Mouse (Mus musculus) layer of hippocampus, postnatal 25 days (tissue): Measurements from ENCODE around the gene Loxl3. TPM values are rescaled to one million over a fixed set of nuclear protein-coding genes. Genes with fewer than 3 reads are reported as not detected.

ENCODE experiments used
- DNase-seq, 2 experiments: peaks; one replicate each; pipeline ENCODE4 v3.0.0; 2022; ENCODE audit warnings: mixed read lengths in 2 of 2, low spot score in 1 of 2; ENCODE audit errors: extremely low spot score in 1 of 2
- total RNA-seq, 2 experiments: library from RNA; stranded (reverse); gene quantifications; 2 replicates each; pipeline ENCODE4 v1.2.3; 2021

Gene Loxl3
- total RNA-seq, 2 experiments from 2014 or later, result 3.3 to 3.9 TPM

GRCm38 (mm10) chr6:83015749-83016148 is 18.2 kb upstream of the Loxl3 start:
- DNase-seq, result no peak

DNA sequence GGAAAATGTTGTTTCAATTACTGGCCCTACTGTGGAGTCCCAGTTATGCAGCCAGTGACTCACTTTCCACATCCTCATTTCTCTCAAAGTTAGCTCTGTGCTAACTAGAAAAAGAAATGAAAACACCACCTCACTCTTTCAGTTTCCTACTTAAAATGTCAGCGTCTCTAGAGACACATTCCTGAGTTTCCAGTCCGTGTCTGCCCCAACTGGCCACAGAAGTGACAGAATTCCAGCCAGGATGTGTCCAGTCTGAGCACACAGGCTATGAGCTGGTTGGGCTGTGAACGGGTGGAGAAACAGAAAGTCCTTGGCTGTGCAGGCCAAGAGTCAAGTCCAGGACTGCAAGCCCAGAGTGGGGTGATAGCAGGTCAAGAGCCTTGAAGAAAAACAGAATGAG is 16.8 kb upstream of the Loxl3 start:
- no peak for DNase-seq

GRCm38 (mm10) chr6:83019044-83019443 is 14.9 kb upstream of the Loxl3 start:
- no peak for DNase-seq

- DNase-seq, result no peak
These were observed 13.9 kb upstream of the Loxl3 start for GRCm38 (mm10) chr6:83020121-83020520.

DNA sequence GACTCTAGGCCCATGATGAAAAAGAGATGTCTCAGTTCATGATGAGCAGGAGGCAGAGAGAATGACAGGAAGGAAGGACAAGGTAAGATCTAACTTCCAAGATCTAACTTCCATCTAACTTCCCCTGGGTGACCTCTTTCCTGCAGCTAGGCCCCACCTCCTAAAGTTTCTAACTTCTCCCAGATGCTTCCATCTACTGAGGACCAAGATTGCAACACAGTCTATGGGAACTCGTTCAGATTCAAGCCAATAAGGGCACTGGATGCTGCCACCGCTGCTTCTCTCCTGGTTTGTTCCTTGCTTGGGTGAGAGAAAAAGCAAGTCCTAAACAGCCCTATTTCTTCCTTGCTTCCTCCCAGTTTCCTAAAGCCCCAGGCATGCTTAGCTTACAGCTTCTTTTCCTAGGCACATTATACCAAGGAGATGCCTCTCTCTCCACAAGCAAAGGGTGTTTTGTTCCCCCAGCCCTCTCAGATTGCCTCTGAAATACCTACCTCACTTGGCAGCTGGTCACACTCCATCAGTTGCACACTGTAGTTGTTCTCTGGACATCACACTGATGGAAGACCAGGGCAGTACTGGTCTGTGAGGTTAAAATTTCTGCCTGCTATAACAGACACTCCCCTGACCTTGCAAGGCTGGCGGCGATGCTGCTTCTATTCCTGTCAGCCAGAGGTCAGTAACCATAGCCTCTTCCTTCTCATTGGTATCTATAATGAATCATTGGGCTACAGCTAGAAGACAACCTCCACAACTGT is 13.0 kb upstream of the Loxl3 start:
- DNase-seq, result no peak

DNA sequence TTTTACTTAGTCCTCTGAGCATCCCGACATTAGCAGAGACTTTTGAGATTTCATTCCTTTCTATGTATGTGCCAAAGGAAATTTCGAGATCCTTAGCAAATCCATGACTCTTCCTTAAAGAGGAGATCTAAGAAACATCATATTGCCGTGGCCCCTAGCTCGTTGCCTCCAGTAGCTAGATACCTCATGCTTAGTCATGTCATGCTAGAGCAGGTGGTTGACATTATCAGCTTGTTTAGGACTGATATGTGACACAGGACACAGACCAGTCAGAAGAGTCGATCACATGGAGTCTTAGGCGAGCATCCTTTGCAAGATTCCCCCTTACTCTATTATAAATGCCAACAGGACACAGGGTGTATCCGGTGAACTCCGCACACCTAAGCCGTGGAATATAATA is 11.0 kb upstream of the Loxl3 start:
- DNase-seq, result no peak

GRCm38 (mm10) chr6:83023786-83024185 is 10.2 kb upstream of the Loxl3 start:
- DNase-seq, result no peak

GRCm38 (mm10) chr6:83024421-83024820 is 9.6 kb upstream of the Loxl3 start:
- no peak for DNase-seq

GRCm38 (mm10) chr6:83025221-83025620 is 8.8 kb upstream of the Loxl3 start:
- DNase-seq, result no peak

GRCm38 (mm10) chr6:83027293-83027692 is 6.7 kb upstream of the Loxl3 start:
- no peak for DNase-seq

DNA sequence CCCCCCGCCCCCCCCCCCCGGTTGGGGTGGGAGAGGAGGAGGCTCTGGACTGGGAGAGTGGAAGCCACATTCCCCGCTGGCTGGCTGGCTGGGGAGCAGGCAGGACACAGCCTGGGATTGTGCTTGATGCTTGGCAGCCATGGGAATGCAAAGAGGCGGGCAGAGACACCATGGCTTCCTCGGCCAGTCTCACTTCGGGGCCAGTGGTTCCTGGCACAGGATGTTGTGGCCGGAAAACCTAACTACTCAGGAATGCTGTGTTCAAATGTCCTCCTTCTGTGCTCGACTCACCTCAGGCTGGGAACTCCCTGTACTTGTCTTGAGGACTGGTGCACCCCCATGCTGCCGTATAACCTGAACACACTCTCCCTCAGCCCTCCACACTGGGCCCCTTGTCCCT is 6.3 kb upstream of the Loxl3 start:
- DNase-seq, result no peak

- DNase-seq, result no peak
These were observed 4.2 kb upstream of the Loxl3 start for GRCm38 (mm10) chr6:83029777-83030176.

- no peak for DNase-seq
These were observed 2.9 kb upstream of the Loxl3 start for GRCm38 (mm10) chr6:83031111-83031510.

- no peak for DNase-seq
These were observed 1.9 kb upstream of the Loxl3 start for GRCm38 (mm10) chr6:83031921-83032590.

GRCm38 (mm10) chr6:83032769-83033191 is 1.2 kb upstream of the Loxl3 start:
- DNase-seq, result no peak

DNA sequence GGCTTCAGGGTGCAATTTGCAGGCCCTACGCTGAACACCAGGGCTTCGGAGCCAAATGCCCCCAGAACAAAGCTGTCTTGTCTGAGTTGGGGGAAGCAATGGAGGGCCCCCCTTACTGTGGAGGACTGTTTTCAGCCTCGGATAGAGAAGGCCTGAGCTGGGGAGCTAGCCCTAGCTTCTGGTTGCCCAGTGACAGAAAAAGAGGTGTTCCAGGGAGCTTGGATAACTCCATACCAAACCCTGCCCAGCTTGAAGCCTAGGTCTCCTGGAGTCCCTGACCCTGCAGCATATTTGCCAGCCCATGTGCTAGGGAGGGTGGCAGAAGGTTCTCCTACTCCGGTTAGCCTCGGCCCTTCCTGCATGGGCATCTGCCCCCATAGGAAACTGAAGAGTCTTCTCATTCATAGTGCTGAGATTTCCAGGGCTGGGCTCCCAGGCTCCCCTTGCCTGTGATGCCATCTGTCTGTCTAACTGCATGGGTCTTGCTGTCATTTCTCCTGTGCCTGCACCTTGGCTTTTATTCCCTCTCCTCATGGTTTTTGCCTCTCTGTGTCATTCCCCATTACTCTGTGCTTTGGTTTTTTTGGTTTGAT is 586 bp downstream of the Loxl3 start:
- no peak for DNase-seq

GRCm38 (mm10) chr6:83037188-83037587 is 3.2 kb downstream of the Loxl3 start:
- DNase-seq, result no peak

DNA sequence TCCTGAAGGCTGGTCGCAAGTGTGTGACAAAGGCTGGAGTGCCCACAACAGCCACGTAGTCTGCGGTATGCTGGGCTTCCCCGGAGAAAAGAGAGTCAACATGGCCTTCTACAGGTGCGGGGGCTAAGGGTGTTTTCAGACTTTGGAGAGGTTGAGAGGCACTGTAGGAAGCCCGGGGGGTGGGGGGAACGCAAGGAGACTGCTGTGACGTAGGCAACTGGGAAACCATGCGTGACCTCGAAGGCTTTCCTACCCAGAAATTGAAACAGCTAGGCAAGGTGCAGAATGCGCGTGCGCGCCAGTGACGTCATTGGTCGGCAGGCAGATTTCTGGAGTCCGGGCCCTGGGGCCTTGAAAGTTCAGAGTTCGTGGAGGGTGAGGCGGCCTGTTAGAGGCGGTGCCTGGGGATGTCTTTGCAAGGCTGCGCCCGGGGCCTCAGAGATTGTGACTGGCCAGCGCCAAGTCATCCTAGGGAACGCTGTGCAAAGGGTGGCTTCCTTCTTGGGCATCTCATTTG is 4.6 kb downstream of the Loxl3 start:
- peak; percentile 87 to 93 for DNase-seq

DNA sequence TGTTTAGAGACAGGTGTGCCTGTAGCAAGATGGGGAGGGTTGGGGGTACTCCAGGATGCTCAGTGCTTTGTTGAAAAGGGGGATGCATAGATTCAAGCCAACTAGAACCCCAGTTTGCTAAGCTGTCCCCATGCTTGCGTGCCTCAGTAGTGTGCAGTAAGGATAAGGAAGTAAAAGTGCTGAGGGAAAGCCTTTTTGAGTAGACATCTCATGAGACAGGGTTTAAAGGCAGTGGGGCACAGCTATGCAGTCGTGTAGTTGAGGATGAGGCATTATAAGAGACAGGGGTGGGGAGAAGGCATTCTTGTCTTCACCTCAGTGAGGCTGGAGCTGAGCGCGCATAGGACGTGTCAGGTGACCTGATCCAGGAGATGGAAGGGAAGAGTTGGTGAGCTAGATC is 6.6 kb downstream of the Loxl3 start:
- DNase-seq, result no peak

DNA sequence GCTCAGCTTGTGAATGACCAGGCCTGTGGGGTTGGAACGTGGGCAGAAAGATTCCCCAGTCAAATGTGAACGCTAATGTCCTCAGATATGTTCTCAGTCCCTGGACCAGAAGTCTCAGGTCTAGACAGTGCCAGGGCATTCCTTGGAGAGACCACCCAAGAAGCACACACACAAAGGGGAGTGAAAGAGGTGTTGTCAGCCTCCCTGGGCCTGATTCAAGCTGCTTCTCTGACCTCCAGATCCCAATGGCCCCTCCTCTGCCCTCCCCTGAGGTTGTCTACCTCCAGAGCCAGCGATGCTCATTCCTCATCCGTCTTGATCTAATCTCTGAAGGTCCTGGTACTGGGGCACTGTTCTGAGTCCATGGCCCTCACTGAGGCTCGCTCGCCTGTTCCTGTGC is 9.6 kb downstream of the Loxl3 start:
- no peak for DNase-seq

DNA sequence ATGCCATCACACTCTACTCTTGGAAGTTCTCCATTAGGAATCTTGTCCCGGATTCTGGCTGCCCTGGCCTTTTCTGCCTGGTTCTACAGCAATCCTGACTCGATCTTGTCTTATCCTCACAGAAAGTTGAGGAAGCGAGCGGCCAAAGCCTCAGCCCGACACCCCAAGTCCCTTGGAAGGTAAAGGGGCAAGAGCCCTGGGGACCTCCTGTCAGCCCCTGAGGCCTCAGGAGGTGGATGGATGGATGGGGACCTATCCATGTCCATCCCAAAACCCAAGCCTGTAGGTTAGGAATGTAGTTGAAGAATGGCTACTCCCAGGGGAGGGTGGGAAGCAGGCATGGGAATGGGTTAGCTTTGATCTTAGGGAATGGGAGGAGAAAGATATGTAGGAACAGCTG is 10.0 kb downstream of the Loxl3 start:
- DNase-seq, result no peak

GRCm38 (mm10) chr6:83044742-83045141 is 10.8 kb downstream of the Loxl3 start:
- no peak for DNase-seq
